Mouse (Mus musculus): ENCODE measurements around the gene Bcat1. TPM values are rescaled to one million over a fixed set of nuclear protein-coding genes. Genes with fewer than 3 reads are reported as not detected.
A peak's percentile ranks its signal among the peaks of the same experiment; 100 is the strongest.

The Bcat1 gene
- polyA plus RNA-seq (2012; fragmentation: generic; extraction: Trizol): 84.2 TPM

DNA sequence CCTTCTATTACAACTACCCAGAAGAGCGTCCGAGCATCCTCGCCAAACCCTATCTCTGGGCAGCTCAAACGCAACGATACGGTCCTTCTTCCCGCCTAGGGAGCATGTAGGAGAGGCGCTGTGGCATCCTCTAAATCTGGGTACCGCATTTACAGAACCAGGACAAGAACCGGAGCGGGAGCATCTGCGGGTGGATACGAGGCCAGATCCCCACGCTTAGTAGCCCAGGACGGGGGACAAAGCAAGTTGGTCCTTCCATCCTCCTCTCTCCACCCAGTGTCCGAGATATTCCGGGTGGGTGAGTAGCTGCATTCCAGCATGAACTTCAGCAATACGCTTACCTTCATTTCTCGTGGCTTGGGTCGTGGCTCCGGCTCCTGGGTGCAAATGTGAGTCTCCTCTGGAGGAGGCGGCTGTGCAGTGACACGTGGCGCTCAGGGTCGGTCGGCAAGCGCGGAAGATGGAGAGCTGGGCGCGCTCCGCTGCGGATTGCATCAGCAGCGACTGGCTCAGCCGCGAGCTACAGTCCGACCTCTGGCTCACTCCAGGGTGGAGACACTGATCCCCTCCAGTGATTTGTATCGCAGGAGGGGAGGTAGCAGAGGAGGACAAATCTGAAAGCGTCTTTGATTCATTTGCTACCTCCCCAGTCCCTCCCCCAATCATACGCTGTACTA, at the start of gene Bcat1:
TSS of gene Bcat1 (minus strand) at position 637 of the 677 bp plus-strand sequence.
- peak within 1 kb of the TSS; percentile 81 for H3K4me2 ChIP-seq (ENCODE audit: low read depth)
- H3K27me3 ChIP-seq (ENCODE audit: control insufficient read depth, insufficient read depth, insufficient read length): no peaks in the 10 kb centered on the region
- peak within 1 kb of the TSS; percentile 94 for H3K4me3 ChIP-seq
- H3ac ChIP-seq (ENCODE audit: control insufficient read depth, insufficient read length): peak within 1 kb of the TSS; percentile 40
- peak; percentile 19 for TF ChIP-seq USF1 (IDR thresholded peaks at IDR 0.05; ENCODE audit: low read depth)
- TF ChIP-seq MAX (IDR thresholded peaks at IDR 0.05; ENCODE audit: low read depth): no peak
- TF ChIP-seq MYOG (IDR thresholded peaks at IDR 0.05; ENCODE audit: control insufficient read depth in 1 of 3, insufficient read depth in 1 of 3, insufficient read length in 2 of 3, low read depth in 2 of 3): peak in 1 of 3 experiments; percentile 38
- TF ChIP-seq REST (IDR thresholded peaks at IDR 0.05; ENCODE audit: insufficient read depth, insufficient read length): peak; percentile 14
- peak; percentile 91 for TF ChIP-seq POLR2AphosphoS2 (IDR thresholded peaks at IDR 0.05; ENCODE audit: insufficient read length, low read depth)
- TF ChIP-seq E2F4 (IDR thresholded peaks at IDR 0.05; ENCODE audit: insufficient read depth): no peak
- peak; percentile 97 for TF ChIP-seq POLR2A (IDR thresholded peaks at IDR 0.05; ENCODE audit: insufficient read length, low read depth)
- TF ChIP-seq TCF3 (IDR thresholded peaks at IDR 0.05; ENCODE audit: insufficient read length, low read depth): no peak
- no peak for TF ChIP-seq TCF12 (IDR thresholded peaks at IDR 0.05; ENCODE audit: insufficient read depth, poor library complexity, severe bottlenecking)
- peak; percentile 66 for TF ChIP-seq CEBPB (IDR thresholded peaks at IDR 0.05; ENCODE audit: insufficient read depth, poor library complexity, severe bottlenecking)
- no peak for TF ChIP-seq SRF (IDR thresholded peaks at IDR 0.05; ENCODE audit: control insufficient read depth, insufficient read length, low read depth)
- TF ChIP-seq MYOD1 (IDR thresholded peaks at IDR 0.05; ENCODE audit: control insufficient read depth in 1 of 3, insufficient read length in 2 of 3, low read depth in 2 of 3): no peak
- H3K79me2 ChIP-seq (ENCODE audit: control insufficient read depth, insufficient read depth): peaks cover 49% of the 10 kb centered on the region
- H3K36me3 ChIP-seq (ENCODE audit: control insufficient read depth, insufficient read depth): no peaks in the 10 kb centered on the region

- Histone ChIP-seq H3ac (ENCODE audit: control insufficient read depth, insufficient read length) (no peak overlapping the region), H3K79me2 (ENCODE audit: control insufficient read depth, insufficient read depth) (no peaks in the 10 kb centered on the region), H3K4me3 (no peak overlapping the region), H3K36me3 (ENCODE audit: control insufficient read depth, insufficient read depth) (no peaks in the 10 kb centered on the region), H3K4me2 (ENCODE audit: low read depth) (no peak overlapping the region), H3K27me3 (ENCODE audit: control insufficient read depth, insufficient read depth, insufficient read length) (no peaks in the 10 kb centered on the region)
- no peak for TF ChIP-seq MYOD1 (IDR thresholded peaks at IDR 0.05; ENCODE audit: control insufficient read depth in 1 of 3, insufficient read length in 2 of 3, low read depth in 2 of 3)
- no peak for TF ChIP-seq REST (IDR thresholded peaks at IDR 0.05; ENCODE audit: insufficient read depth, insufficient read length)
- no peak for TF ChIP-seq POLR2A (IDR thresholded peaks at IDR 0.05; ENCODE audit: insufficient read length, low read depth)
Observed at GRCm38 (mm10) chr6:145125591-145126113, 49.7 kb upstream of the Bcat1 start.

DNA sequence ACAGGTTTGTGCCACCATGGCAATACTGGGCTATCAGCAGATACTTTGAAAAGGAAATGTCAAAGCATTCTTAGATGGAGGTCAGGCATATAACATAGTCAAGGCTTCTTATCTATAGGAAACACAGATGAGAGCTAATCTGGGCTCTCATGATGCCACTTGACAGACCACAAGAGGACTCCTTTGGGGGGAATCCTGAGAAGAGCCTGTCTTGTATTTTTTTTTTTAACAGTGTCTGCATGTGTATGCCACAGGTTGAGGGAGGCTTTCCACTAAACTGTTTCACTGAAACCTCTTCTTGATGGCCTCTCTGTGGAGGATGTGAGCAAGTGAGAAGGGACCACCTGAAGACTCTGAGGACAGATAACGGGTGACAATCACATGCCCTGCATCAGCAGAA, 48.6 kb upstream of the Bcat1 start:
- H3K27me3 ChIP-seq (ENCODE audit: control insufficient read depth, insufficient read depth, insufficient read length): no peaks in the 10 kb centered on the region
- H3K36me3 ChIP-seq (ENCODE audit: control insufficient read depth, insufficient read depth): no peaks in the 10 kb centered on the region
- no peak for TF ChIP-seq REST (IDR thresholded peaks at IDR 0.05; ENCODE audit: insufficient read depth, insufficient read length)
- TF ChIP-seq MAX (IDR thresholded peaks at IDR 0.05; ENCODE audit: low read depth): no peak
- no peak for TF ChIP-seq POLR2AphosphoS2 (IDR thresholded peaks at IDR 0.05; ENCODE audit: insufficient read length, low read depth)
- TF ChIP-seq SRF (IDR thresholded peaks at IDR 0.05; ENCODE audit: control insufficient read depth, insufficient read length, low read depth): no peak
- no peak for TF ChIP-seq POLR2A (IDR thresholded peaks at IDR 0.05; ENCODE audit: insufficient read length, low read depth)
- TF ChIP-seq TCF12 (IDR thresholded peaks at IDR 0.05; ENCODE audit: insufficient read depth, poor library complexity, severe bottlenecking): no peak
- no peak for TF ChIP-seq USF1 (IDR thresholded peaks at IDR 0.05; ENCODE audit: low read depth)
- TF ChIP-seq TCF3 (IDR thresholded peaks at IDR 0.05; ENCODE audit: insufficient read length, low read depth): no peak
- no peak for TF ChIP-seq MYOG (IDR thresholded peaks at IDR 0.05; ENCODE audit: control insufficient read depth in 1 of 3, insufficient read depth in 1 of 3, insufficient read length in 2 of 3, low read depth in 2 of 3)

DNA sequence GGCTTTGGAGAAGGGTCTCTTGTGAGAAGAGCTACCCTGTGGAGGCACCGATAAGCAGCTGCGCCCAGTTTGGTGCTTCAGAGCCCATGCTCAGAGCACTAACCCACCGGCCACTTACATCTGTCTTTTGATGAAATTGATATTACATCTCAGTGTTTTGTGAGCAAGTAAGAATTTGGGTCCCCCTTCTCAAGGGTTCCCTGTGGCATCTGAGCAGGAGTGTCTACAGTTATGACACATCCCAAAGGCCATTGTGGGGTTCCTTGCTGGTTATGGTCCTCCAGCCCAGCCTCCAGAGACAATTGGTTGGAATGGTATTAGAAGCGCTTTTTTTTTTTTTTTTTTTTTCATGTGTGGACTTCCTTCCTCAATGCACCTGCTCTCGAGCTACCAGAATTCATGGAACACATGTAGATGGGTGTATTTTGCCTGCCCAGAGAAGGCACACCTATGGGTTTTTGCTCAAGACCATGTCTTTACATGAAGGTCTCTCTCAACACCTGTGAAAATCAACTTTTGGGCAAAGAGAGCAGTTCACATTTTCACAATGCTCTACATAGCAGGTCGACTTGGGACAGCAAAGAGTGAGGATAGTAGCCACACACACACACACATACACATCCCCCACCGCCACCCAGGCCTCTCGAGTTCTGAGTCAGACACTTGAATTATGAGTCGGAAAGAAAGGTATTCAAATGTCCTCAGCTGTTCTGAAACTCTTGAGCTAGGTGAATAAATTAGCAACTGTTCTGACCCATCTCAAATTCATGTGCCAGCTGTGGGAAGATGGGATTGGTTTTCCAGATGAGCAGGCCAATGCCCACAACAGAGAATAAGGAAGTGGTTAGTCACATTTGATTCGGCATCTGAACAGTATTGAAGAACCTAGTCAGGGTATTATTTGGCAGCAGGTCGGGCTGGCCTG, 47.4 kb upstream of the Bcat1 start:
- TF ChIP-seq TCF12 (IDR thresholded peaks at IDR 0.05; ENCODE audit: insufficient read depth, poor library complexity, severe bottlenecking) (no peak), MYOD1 (IDR thresholded peaks at IDR 0.05; ENCODE audit: control insufficient read depth in 1 of 3, insufficient read length in 2 of 3, low read depth in 2 of 3) (peak in 1 of 3 experiments; percentile 36)
- Histone ChIP-seq H3K27me3 (ENCODE audit: control insufficient read depth, insufficient read depth, insufficient read length) (no peaks in the 10 kb centered on the region), H3K79me2 (ENCODE audit: control insufficient read depth, insufficient read depth) (no peaks in the 10 kb centered on the region), H3K4me2 (ENCODE audit: low read depth) (peak overlapping the region; percentile 43), H3K36me3 (ENCODE audit: control insufficient read depth, insufficient read depth) (no peaks in the 10 kb centered on the region), H3ac (ENCODE audit: control insufficient read depth, insufficient read length) (no peak overlapping the region), H3K4me3 (no peak overlapping the region)

More for the DNA sequence above, 48.6 kb upstream of the Bcat1 start:
- Histone ChIP-seq H3K79me2 (ENCODE audit: control insufficient read depth, insufficient read depth) (no peaks in the 10 kb centered on the region), H3K4me2 (ENCODE audit: low read depth) (no peak overlapping the region), H3K4me3 (no peak overlapping the region), H3ac (ENCODE audit: control insufficient read depth, insufficient read length) (no peak overlapping the region)

All from myocyte (in vitro differentiated cells).